Mouse (Mus musculus) forebrain, embryonic 14.5 days (tissue): ENCODE data around the gene Zic4. TPM values are rescaled to one million over a fixed set of nuclear protein-coding genes. Genes with fewer than 3 reads are reported as not detected.
A peak's percentile ranks its signal among the peaks of the same experiment; 100 is the strongest.

Experiments used
- ATAC-seq: fragments of 200-750 bp; cut with Nextera tagmentation; 2 replicates; pipeline ENCODE4 v1.8.0; 2017; ENCODE audit warnings: mild to moderate bottlenecking, moderate library complexity
- DNase-seq: peaks from one replicate; pipeline ENCODE4 v3.0.0-alpha.2; 2015; ENCODE audit warnings: low spot score
- H3K27ac ChIP-seq: fragments of 300-500 bp; sonication (generic); 2 replicates; pipeline ENCODE4 v1.5.1; 2014; ENCODE audit warnings: low read depth, mild to moderate bottlenecking, control low read depth, low read length, moderate library complexity
- H3K27me3 ChIP-seq: fragments of 300-500 bp; sonication (generic); replicated peaks from 2 replicates; pipeline ENCODE4 v1.6.1; 2014; ENCODE audit warnings: low read length, control low read depth, mixed read lengths; ENCODE audit not compliant: control insufficient read depth, insufficient read depth
- H3K36me3 ChIP-seq: fragments of 300-500 bp; sonication (generic); 2 replicates; pipeline ENCODE4 v1.6.1; 2014; ENCODE audit warnings: low read length, control low read depth; ENCODE audit not compliant: control insufficient read depth, insufficient read depth
- H3K4me1 ChIP-seq: fragments of 300-500 bp; sonication (generic); 2 replicates; pipeline ENCODE4 v1.6.1; 2014; ENCODE audit warnings: antibody characterized with exemption, low read length, control low read depth; ENCODE audit not compliant: control insufficient read depth, insufficient read depth
- H3K4me2 ChIP-seq: fragments of 300-500 bp; sonication (generic); 2 replicates; pipeline ENCODE4 v1.6.1; 2014; ENCODE audit warnings: mild to moderate bottlenecking, control low read depth, low read length
- H3K4me3 ChIP-seq: fragments of 300-500 bp; sonication (generic); 2 replicates; pipeline ENCODE4 v1.5.1; 2014; ENCODE audit warnings: low read depth, low read length, control low read depth
- H3K9ac ChIP-seq: fragments of 300-500 bp; sonication (generic); 2 replicates; pipeline ENCODE4 v1.6.1; 2014; ENCODE audit warnings: mild to moderate bottlenecking, low read length, control low read depth, moderate library complexity
- H3K9me3 ChIP-seq: fragments of 300-500 bp; sonication (generic); replicated peaks from 2 replicates; pipeline ENCODE4 v1.6.1; 2016; ENCODE audit warnings: low read length, control low read depth, mixed read lengths; ENCODE audit not compliant: control insufficient read depth
- WGBS: fragments of 180-500 bp; shearing (Covaris S2); extraction: QIAGEN DNeasy Blood & Tissue Kit; methylation state at CpG from one replicate; pipeline ENCODE4 v1.1.7; 2014; 5-methylcytosine and 5-hydroxymethylcytosine counted together
- polyA plus RNA-seq: library from polyadenylated mRNA; unstranded; fragments of >200 nt; fragmentation: Nextera tagmentation; extraction: Ambion mirVana; gene quantifications from 2 replicates; pipeline ENCODE4 v1.2.1, GENCODE M21; 2014

Gene Zic4
- polyA plus RNA-seq, 1 experiment from 2014 or later = 45.1 TPM

GRCm38 (mm10) chr9:91381284-91382110 is 19.3 kb downstream of the Zic4 start:
- Histone ChIP-seq H3K9me3 (no peaks in the 10 kb centered on the region), H3K4me1 (no peaks in the 10 kb centered on the region), H3K27ac (peak overlapping the region; percentile 95), H3K4me3 (peak overlapping the region; percentile 44), H3K27me3 (peaks cover 80% of the 10 kb centered on the region), H3K4me2 (peak overlapping the region; percentile 72), H3K36me3 (no peaks in the 10 kb centered on the region), H3K9ac (peak overlapping the region; percentile 80)
- WGBS = under 1% methylated on average over 72 of the region's 76 CpGs
- peak; percentile 71 for DNase-seq
- ATAC-seq = peak; percentile 53

GRCm38 (mm10) chr9:91382111-91382379 is 19.8 kb downstream of the Zic4 start:
- peak overlapping the region; percentile 44 for H3K4me3 ChIP-seq
- no peaks in the 10 kb centered on the region for H3K9me3 ChIP-seq
- peak overlapping the region; percentile 80 for H3K9ac ChIP-seq
- 10% methylated on average over 2 of the region's 2 CpGs for WGBS
- no peaks in the 10 kb centered on the region for H3K4me1 ChIP-seq
- DNase-seq = no peak
- peak overlapping the region; percentile 95 for H3K27ac ChIP-seq
- H3K4me2 ChIP-seq = peak overlapping the region; percentile 72
- no peak for ATAC-seq
- peaks cover 76% of the 10 kb centered on the region for H3K27me3 ChIP-seq
- H3K36me3 ChIP-seq = no peaks in the 10 kb centered on the region

- H3K9me3 ChIP-seq = no peaks in the 10 kb centered on the region
- no peaks in the 10 kb centered on the region for H3K4me1 ChIP-seq
- H3K4me2 ChIP-seq = peak overlapping the region; percentile 72
- H3K4me3 ChIP-seq = peak overlapping the region; percentile 44
- DNase-seq (no peak), ATAC-seq (no peak)
- WGBS = 13% methylated on average over 24 of the region's 24 CpGs
- H3K27me3 ChIP-seq = peaks cover 72% of the 10 kb centered on the region
- H3K27ac ChIP-seq = peak overlapping the region; percentile 95
- peak overlapping the region; percentile 80 for H3K9ac ChIP-seq
- H3K36me3 ChIP-seq = no peaks in the 10 kb centered on the region
Measured at GRCm38 (mm10) chr9:91382471-91383255, 20.4 kb downstream of the Zic4 start.

DNA sequence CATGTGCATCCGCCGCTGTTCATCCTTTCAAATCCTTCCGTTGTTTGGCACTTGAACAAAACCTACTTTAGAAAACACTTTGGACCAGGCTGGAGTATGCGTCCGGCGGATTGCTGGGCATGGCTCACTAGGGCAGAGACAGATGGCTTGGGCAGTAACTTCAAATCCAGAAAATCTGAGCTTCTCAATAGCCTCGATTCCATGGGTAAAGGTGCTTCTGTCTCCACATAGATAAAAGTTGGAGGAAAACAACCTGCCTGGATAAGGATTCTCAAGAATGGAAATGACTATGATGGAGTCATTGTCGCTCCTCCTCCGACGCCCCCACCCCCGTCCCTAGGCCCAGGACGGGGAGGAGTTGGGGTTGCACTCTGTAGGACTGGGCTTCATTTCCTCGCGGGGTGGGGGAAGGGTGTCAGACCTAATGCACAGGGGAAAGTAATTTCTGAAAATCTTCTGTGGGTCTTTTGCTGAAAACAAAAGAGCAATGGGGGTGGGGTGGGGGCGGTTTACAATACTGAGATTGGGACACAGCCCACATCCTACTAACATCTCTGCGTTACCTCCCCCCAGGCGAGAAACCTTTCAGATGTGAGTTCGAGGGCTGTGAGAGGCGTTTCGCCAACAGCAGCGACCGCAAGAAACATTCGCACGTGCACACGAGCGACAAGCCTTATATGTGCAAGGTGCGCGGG is 21.4 kb downstream of the Zic4 start:
- Histone ChIP-seq H3K4me2 (peak overlapping the region; percentile 72), H3K4me1 (no peaks in the 10 kb centered on the region), H3K4me3 (peak overlapping the region; percentile 44), H3K27ac (peak overlapping the region; percentile 95), H3K27me3 (peaks cover 70% of the 10 kb centered on the region), H3K9ac (peak overlapping the region; percentile 80), H3K9me3 (no peaks in the 10 kb centered on the region), H3K36me3 (no peaks in the 10 kb centered on the region)
- peak; percentile 44; the same call in 1 of the 2 replicates for ATAC-seq
- 5% methylated on average over 28 of the region's 28 CpGs for WGBS
- DNase-seq = peak; percentile 65

- Histone ChIP-seq H3K9ac (peak overlapping the region; percentile 80), H3K4me3 (peak overlapping the region; percentile 44), H3K9me3 (no peaks in the 10 kb centered on the region), H3K36me3 (no peaks in the 10 kb centered on the region), H3K4me2 (peak overlapping the region; percentile 72), H3K27me3 (peaks cover 72% of the 10 kb centered on the region), H3K27ac (peak overlapping the region; percentile 95), H3K4me1 (no peaks in the 10 kb centered on the region)
- DNase-seq (no peak), ATAC-seq (peak; percentile 12)
- 1% methylated on average over 30 of the region's 30 CpGs for WGBS
Measured at GRCm38 (mm10) chr9:91384136-91384500, 21.9 kb downstream of the Zic4 start.

- H3K4me3 ChIP-seq = peak overlapping the region; percentile 44; the same call in 1 of the 2 replicates
- H3K27me3 ChIP-seq = peaks cover 73% of the 10 kb centered on the region
- H3K36me3 ChIP-seq = no peaks in the 10 kb centered on the region
- no peaks in the 10 kb centered on the region for H3K9me3 ChIP-seq
- H3K9ac ChIP-seq = peak overlapping the region; percentile 40; the same call in 1 of the 2 replicates
- DNase-seq = no peak
- 23% methylated on average over 4 of the region's 4 CpGs for WGBS
- ATAC-seq = no peak
- no peaks in the 10 kb centered on the region for H3K4me1 ChIP-seq
- H3K4me2 ChIP-seq = peak overlapping the region; percentile 72
- peak overlapping the region; percentile 95 for H3K27ac ChIP-seq
Measured at GRCm38 (mm10) chr9:91384693-91385560, 22.7 kb downstream of the Zic4 start.

DNA sequence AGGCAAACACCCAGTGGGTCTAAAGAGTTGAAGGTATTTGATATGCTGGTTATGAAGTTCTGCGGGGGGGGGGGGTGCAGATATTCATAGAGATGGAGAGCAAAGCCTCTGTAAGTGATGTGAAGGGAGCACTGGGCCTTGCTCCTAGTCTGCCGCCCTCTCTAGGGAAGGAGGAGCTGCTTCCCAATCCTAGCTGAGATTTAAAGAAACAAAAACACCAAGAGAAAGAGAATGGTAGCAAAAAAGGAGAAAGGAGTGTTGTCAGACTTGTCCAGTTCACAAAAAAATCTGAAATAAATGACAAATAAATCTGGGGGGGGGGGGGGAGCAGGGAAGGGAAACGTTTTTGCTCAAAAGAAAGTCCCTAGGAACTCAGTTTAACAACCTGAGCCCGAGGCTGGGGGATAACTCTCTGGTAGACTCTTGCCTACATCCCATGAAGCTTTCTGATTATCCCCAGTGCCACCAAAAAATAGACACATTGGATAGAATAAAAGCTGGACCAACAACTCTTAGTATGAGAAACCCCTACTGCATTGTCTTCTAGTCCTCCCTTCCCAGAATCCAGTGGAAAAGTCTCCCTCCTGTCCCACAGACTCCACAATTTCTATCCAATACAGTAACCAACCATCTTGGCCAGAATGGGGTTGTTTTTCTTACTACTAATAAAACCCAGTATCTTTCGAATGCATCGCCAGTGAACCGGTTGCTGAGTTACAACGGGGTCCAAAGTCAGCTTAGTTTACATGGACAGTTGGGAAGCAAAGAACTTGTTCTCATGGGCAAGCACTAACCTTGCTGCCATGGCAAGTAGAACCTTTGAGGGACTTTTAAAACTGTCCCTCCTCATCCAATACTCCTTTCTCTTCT is 23.6 kb downstream of the Zic4 start:
- H3K27me3 ChIP-seq = peaks cover 76% of the 10 kb centered on the region
- H3K9ac ChIP-seq = peak overlapping the region; percentile 17; the same call in 1 of the 2 replicates
- no peaks in the 10 kb centered on the region for H3K36me3 ChIP-seq
- DNase-seq (no peak), ATAC-seq (no peak)
- peak overlapping the region; percentile 37; the same call in 1 of the 2 replicates for H3K4me2 ChIP-seq
- no peaks in the 10 kb centered on the region for H3K4me1 ChIP-seq
- WGBS = 5% methylated on average over 8 of the region's 8 CpGs
- H3K4me3 ChIP-seq = no peak overlapping the region
- H3K27ac ChIP-seq = peak overlapping the region; percentile 95
- no peaks in the 10 kb centered on the region for H3K9me3 ChIP-seq
